Mouse (Mus musculus): Measurements from ENCODE around the gene Nectin1. TPM values are rescaled to one million over a fixed set of nuclear protein-coding genes. Genes with fewer than 3 reads are reported as not detected.

The Nectin1 gene
- total RNA-seq, 4 experiments from 2014 or later: 56.8 to 64.0 (median 59.8) TPM

GRCm38 (mm10) chr9:43761181-43761820 lies 17.5 kb downstream of the Nectin1 start:
- peak in 1 of 2 experiments; percentile 43 for DNase-seq (ENCODE audit: low spot score in 2 of 2)

- no peak for DNase-seq (ENCODE audit: low spot score in 2 of 2)
Measured at GRCm38 (mm10) chr9:43761941-43762340, 18.2 kb downstream of the Nectin1 start.

GRCm38 (mm10) chr9:43765419-43766179 lies 21.8 kb downstream of the Nectin1 start:
- DNase-seq (ENCODE audit: low spot score in 2 of 2): no peak

GRCm38 (mm10) chr9:43768779-43769178 lies 25.0 kb downstream of the Nectin1 start:
- no peak for DNase-seq (ENCODE audit: low spot score in 2 of 2)

GRCm38 (mm10) chr9:43769228-43769627 lies 25.4 kb downstream of the Nectin1 start:
- no peak for DNase-seq (ENCODE audit: low spot score in 2 of 2)

GRCm38 (mm10) chr9:43769940-43770339 lies 26.2 kb downstream of the Nectin1 start:
- no peak for DNase-seq (ENCODE audit: low spot score in 2 of 2)

GRCm38 (mm10) chr9:43771041-43771440 lies 27.3 kb downstream of the Nectin1 start:
- DNase-seq (ENCODE audit: low spot score in 2 of 2): no peak

- DNase-seq (ENCODE audit: low spot score in 2 of 2): no peak
Measured at GRCm38 (mm10) chr9:43772460-43772859, 28.7 kb downstream of the Nectin1 start.

- DNase-seq (ENCODE audit: low spot score in 2 of 2): no peak
Measured at GRCm38 (mm10) chr9:43773521-43773920, 29.7 kb downstream of the Nectin1 start.

- no peak for DNase-seq (ENCODE audit: low spot score in 2 of 2)
Measured at GRCm38 (mm10) chr9:43774427-43774826, 30.6 kb downstream of the Nectin1 start.

- no peak for DNase-seq (ENCODE audit: low spot score in 2 of 2)
Measured at GRCm38 (mm10) chr9:43776231-43776630, 32.4 kb downstream of the Nectin1 start.

- DNase-seq (ENCODE audit: low spot score in 2 of 2): no peak
Measured at GRCm38 (mm10) chr9:43777362-43778360, 33.9 kb downstream of the Nectin1 start.

- DNase-seq (ENCODE audit: low spot score in 2 of 2): no peak
Measured at GRCm38 (mm10) chr9:43780883-43781282, 37.1 kb downstream of the Nectin1 start.

GRCm38 (mm10) chr9:43782401-43782800 lies 38.6 kb downstream of the Nectin1 start:
- DNase-seq (ENCODE audit: low spot score in 2 of 2): no peak

- DNase-seq (ENCODE audit: low spot score in 2 of 2): no peak
Measured at GRCm38 (mm10) chr9:43783959-43784358, 40.2 kb downstream of the Nectin1 start.

- no peak for DNase-seq (ENCODE audit: low spot score in 2 of 2)
Measured at GRCm38 (mm10) chr9:43784841-43785240, 41.1 kb downstream of the Nectin1 start.

GRCm38 (mm10) chr9:43787591-43787990 lies 43.8 kb downstream of the Nectin1 start:
- DNase-seq (ENCODE audit: low spot score in 2 of 2): no peak

- DNase-seq (ENCODE audit: low spot score in 2 of 2): no peak
Measured at GRCm38 (mm10) chr9:43792681-43793080, 48.9 kb downstream of the Nectin1 start.

GRCm38 (mm10) chr9:43793411-43793810 lies 49.6 kb downstream of the Nectin1 start:
- DNase-seq (ENCODE audit: low spot score in 2 of 2): no peak

- DNase-seq (ENCODE audit: low spot score in 2 of 2): no peak
Measured at GRCm38 (mm10) chr9:43796031-43796430, 52.2 kb downstream of the Nectin1 start.

Measured in layer of hippocampus, adult 8-10 months (tissue).